Mouse (Mus musculus): ENCODE data around the gene Hrg.
"Not testable (repeated sequence)": the region's sequence is repeated elsewhere in the genome, so short reads cannot be mapped to it uniquely, and the experiment has no call there.

The Hrg gene

GRCm38 (mm10) chr16:22950840-22951395 is at the start of gene Hrg:
Gene Hrg (plus strand): TSS chr16:22951072.
- no peak for DNase-seq

DNA sequence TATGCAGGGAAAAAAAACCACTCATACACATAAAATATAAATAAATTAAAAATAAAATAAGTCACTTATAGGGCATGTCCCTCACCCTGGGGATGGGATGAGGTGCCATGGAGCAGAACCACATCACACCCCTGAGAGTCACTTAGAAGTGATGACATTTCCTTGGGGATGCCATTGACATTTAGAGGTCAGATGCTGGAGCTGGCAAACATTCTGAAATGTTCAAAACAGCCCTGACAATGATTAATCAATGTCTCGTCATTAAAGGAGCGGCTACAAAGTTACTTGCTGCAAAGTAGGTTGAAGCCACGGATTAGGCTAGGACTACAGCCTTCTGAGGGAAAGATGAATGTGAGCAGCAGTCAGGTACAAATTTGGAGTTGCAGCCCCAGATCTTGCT is 49.5 kb upstream of the Hrg start:
- DNase-seq, result no peak

- no peak for DNase-seq
Observed at GRCm38 (mm10) chr16:22909290-22909689, 41.6 kb upstream of the Hrg start.

GRCm38 (mm10) chr16:22911986-22912385 is 38.9 kb upstream of the Hrg start:
- DNase-seq, result no peak

DNA sequence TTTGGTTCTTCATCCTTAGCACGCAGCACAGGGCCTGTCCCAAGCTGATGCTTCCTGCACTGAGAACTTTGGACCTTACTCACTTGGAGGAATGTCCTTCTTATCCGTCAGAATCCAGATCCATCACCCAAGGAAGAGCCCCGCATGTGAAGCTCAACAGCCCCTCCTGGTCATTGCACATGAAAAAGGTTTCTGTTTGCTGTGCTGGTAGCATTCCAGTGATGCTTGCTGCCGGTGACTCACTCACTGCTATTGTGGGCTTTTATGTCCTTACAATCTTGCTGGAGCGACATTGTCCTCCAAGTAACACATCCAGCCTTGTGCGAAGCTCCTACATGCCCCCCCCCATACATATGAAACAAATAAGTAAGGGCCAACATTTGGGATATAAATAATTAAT is 38.0 kb upstream of the Hrg start:
- no peak for DNase-seq

GRCm38 (mm10) chr16:22914276-22914675 is 36.6 kb upstream of the Hrg start:
- no peak for DNase-seq

- no peak for DNase-seq
Observed at GRCm38 (mm10) chr16:22918034-22918433, 32.8 kb upstream of the Hrg start, which contains the start of gene Fetub. Gene Fetub (plus strand): TSS chr16:22918334.

DNA sequence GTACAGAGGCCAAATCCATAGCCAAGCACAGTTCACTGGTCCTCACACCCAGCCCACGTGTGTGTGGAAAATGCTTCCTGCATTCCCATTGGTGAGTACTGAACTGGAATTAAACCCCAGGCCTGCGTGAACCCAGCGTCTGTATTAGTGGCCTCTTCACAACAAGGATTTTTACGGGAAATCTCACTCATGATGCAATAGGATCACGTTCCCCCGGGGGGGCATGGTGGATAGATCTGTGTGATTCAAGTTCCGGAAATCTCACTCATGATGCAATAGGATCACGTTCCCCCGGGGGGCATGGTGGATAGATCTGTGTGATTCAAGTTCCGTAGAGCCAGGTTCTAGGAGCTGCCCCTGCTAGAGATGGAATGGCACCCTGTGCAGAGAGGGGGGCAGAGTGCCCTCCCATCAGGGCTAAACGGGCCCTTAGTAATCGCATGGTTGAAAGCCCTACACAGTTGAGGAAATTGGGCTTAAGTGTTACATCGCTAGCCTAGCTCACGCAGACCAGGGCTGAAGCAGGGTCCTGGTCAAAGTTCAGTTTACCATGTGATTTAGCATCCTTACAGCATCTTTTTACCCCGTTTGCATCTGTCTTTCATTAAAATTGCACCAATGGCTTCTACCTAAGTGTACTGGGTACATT is 32.1 kb upstream of the Hrg start:
- no peak for DNase-seq

DNA sequence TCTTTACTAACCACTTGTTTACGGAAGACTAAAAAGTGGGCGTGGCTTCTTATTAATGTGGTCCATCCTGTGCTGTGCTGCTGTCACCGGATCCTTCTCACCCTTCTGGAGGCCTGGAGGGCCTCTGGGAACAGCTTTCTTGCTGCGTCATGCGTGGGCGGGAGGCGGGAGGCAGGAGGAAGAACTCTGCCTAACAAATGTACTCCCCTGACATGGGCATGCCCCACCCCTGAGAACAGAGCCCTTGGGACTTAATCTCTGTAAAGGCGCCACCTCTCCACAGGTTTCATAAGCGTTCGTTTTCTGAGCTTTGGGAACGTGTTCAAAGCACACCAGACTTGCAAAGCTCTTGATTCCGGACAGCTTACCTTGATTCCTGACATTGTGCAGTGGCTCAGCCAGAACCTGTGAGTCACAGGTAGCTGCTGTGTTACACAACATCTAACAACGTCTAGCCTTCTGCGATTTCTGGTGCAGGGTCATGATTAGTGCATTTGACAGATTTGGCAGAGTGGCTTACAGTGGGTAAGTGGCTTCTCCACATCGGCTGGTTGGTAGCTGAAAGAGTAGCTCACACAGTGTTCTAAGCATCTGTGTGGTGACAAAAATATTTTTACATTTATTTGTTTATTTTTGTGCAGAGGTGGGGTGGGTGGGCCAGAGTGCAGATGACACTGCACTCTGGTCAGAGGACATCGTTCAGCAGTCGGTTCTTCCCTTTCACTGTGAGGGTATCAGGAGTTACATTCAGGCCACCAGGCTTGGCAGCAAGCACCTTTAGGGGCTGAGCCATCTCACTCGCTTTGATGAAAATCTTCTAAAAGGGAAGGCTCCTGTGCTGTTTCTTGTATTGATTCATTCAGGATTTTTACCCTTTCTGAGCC is 30.7 kb upstream of the Hrg start:
- DNase-seq, result no peak

DNA sequence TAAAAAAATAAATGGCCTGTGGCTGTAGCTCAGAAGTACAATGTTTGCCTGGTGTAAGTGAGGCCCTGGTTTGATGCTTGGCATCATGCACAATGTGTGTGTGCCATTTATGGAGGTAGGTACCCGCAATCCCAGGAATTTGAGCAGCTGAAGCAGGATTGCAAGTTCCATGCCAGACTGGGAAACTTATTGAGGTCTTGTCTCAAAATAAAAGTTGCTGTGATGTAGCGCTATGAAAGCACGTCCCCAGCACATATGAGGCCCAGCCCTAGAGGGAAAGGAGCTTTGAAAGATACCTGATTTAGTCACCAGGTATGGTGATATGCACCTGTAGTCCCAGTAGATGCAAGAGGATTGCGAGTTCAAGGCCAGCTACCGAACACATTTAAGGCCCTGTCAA is 29.1 kb upstream of the Hrg start:
- DNase-seq, result no peak

GRCm38 (mm10) chr16:22922433-22922832 is 28.4 kb upstream of the Hrg start:
- DNase-seq, result no peak

DNA sequence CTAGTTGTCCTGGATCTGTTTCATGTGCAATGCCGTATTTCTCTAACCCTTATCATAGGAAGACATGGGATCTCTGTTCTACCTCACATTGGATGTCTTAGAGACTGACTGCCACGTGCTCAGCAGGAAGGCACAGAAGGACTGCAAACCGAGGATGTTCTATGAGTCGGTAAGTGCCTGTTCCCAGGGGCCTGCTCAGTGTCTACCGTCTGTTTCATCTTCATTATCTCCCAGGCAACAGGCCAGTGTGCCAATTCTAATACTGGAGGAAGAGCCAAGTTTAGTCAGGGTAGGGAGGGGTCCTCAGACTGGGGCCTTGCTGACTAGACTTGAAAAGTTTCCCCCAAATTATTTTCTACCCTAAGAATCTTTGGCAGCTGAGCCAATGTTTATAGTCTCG is 21.3 kb upstream of the Hrg start:
- no peak for DNase-seq

- DNase-seq, result no peak
Observed at GRCm38 (mm10) chr16:22931431-22932200, 19.3 kb upstream of the Hrg start.

DNA sequence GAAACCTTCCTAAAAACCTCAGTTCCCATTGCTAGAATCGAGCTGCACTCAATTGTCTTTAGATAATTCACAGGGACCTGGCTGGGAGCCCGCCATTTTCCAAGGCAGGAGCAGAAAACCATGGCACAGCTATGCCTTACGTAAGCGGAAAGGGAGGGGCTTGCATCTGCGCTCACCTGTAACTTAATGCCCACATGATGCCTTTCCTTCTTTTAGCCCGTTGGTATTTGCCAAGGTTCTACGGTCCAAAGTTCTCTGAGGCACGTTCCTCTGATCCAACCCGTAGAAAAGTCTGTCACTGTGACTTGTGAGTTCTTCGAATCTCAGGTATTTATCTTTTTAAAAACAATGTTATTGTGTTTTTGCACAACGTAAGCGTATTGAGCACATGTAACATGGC is 13.2 kb upstream of the Hrg start:
- DNase-seq, result no peak

DNA sequence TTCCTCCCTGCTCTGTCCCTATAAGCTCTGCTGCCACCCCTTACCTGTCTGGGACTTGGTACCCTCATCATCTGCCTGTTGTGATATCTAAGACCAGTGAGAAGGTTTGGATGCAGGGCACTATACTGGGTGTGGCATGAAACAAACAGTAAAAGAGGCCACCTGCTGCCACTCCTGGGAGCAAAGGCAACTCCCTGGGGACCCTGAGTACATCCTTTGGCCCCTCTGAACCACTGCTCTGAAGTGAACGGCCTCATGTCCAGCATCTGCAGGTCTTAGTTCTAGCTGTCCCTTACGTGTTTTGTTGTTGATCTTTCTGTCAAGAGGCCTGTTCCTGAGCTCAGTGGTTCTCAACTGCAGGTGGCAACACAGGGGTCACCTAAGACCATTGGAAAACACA is 12.3 kb upstream of the Hrg start:
- no peak for DNase-seq

- no peak for DNase-seq
Observed at GRCm38 (mm10) chr16:22939120-22939695, 11.7 kb upstream of the Hrg start.

- DNase-seq, result not testable (repeated sequence)
Observed at GRCm38 (mm10) chr16:22941825-22942476, 8.9 kb upstream of the Hrg start.

GRCm38 (mm10) chr16:22947371-22947770 is 3.5 kb upstream of the Hrg start:
- DNase-seq, result no peak

- DNase-seq, result no peak
Observed at GRCm38 (mm10) chr16:22953069-22953468, 2.2 kb downstream of the Hrg start.

DNA sequence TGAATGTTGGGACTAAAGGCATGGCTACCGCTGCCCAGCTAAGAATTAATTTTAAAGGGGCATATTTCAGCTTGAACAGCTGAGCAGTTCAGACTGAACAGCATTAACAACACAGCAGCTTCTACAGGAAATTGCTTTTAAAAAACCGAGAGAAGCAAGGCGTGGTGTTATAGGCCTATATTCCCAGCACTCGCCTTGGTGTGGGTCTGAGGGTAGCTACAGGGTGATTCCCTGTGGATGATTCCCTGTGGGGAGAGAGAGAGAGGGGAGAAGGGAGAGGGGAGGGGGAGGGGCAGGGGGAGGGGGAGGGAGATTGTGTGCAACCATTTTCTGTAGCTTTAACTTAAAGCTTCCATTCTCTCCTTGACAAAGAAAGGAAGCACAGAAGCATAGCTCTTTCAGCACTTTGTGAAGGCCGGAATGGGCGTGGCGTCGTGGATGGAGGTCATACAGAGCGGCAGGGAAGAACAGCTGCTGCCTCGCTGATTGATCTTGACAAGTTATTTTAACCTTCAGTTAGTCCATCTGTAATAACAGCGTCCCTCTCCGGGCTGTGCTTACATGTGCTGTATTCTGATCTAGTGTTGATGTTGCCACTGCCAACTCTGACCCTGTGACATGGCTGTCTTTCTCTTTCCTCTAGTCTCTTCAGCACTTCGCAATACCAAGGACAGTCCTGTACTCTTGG is 4.7 kb downstream of the Hrg start:
- DNase-seq, result no peak

DNA sequence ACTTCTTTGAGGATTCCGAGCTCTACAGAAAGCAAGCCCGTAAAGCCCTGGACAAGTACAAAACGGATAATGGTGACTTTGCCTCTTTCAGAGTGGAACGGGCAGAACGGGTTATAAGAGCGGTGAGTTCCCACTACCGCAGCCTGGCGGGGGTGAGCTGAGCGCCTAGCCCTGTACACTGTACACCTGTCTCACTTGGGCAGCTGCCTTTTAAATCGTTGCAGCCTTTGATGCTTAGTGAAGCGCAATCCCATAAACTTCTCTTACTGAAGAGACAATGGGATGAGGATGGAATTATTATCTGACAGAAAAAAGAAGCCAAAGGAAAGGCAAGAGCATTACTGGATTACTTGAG is 5.2 kb downstream of the Hrg start:
- no peak for DNase-seq

DNA sequence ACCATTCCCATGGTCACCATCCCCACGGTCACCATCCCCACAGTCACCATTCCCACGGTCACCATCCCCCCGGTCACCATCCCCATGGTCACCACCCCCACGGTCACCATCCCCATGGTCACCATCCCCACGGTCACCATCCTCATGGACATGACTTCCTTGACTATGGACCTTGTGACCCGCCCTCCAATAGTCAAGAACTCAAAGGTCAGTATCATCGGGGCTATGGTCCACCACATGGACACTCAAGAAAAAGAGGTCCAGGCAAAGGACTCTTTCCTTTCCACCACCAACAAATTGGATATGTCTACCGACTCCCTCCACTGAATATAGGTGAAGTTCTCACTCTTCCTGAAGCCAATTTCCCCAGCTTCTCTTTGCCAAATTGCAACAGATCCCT is 10.2 kb downstream of the Hrg start:
- no peak for DNase-seq

Data from cerebellum, adult 11-12 months (tissue).